Mouse (Mus musculus) liver, adult 2 months (tissue): ENCODE results near the gene Gtf3c6.

Source experiments
- CTCF ChIP-seq: fragments of 200-500 bp; IDR thresholded peaks from 2 replicates; pipeline ENCODE4 v1.5.1; 2011; ENCODE audit warnings: low read depth, low read length, control low read depth
- POLR2A ChIP-seq: fragments of 200-500 bp; IDR thresholded peaks from 2 replicates; pipeline ENCODE4 v1.6.1; 2011; ENCODE audit warnings: low read length, control low read depth; ENCODE audit not compliant: insufficient read depth; ENCODE audit errors: extremely low read depth

GRCm38 (mm10) chr10:40281565-40281964 lies 23.7 kb upstream of the Gtf3c6 start:
- TF ChIP-seq POLR2A (no peak), CTCF (no peak)
